26 mouse cellular contexts compared by ENCODE assay signal in the genomic region with DNA sequence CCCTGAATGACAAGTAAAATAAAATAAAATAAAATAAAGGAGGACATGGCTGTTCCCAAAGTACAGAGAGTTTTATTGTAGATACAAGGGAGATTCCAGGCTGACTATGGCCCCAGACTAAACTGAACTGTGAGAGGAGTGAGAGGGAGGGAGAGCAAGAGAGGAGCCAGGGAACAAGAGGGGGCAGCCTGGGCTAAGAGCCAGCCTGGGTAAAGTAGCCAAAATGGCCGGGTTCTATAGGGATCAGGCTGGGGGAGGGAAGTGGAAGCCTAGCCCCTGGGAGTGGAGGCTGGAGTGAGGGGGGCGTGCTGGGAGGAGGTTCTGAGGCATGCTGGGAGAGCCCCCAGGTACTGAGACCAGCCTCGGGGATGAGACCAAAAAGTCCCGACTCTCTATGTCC. TPM values are rescaled to one million over a fixed set of nuclear protein-coding genes. Genes with fewer than 3 reads are reported as not detected.
DNase-seq lines count a peak whose midpoint lies in the region; TF ChIP-seq lines count a peak whose summit lies in the region.
"Had no signal": no experiment of that assay in that cellular context is flagged by ENCODE, and none has a peak within 500 bp of the region (broad histone marks: within the 10 kb centered on the region; RNA-seq: fewer than 3 reads in every experiment).

No protein-coding gene starts in this region.

- H3K27ac ChIP-seq in cerebellum, adult 2 months (ENCODE audit: insufficient read depth, low read length), result no peak overlapping the region
- peak overlapping the region; percentile 71 for H3K27ac ChIP-seq in gastrocnemius, adult 2 months
- H3K27ac ChIP-seq: embryonic facial prominence, embryonic 12.5 days; forebrain, embryonic 10.5 days; forebrain, embryonic 15.5 days; hindbrain, embryonic 15.5 days; liver, embryonic 14.5 days; midbrain, embryonic 15.5 days; neural tube, embryonic 15.5 days had no signal

- intact Hi-C loops in gastrocnemius, adult 2 months (cut with DNase I), result loop anchor here (5.0 kb wide), 1 partner anchor 34 kb away; no protein-coding TSS in a partner anchor
- intact Hi-C loops in left cerebral cortex, postnatal 4 days (cut with DNase I), result no loop called here

- no peak for TF ChIP-seq CTCF in cerebellum, adult 2 months (IDR thresholded peaks at IDR 0.05; ENCODE audit: borderline replicate concordance, insufficient read depth, low read depth, low read length)
- no peak for TF ChIP-seq CTCF in gastrocnemius, adult 2 months (IDR thresholded peaks at IDR 0.05)

- 29% methylated on average over 4 of the region's 4 CpGs for WGBS in cerebellum, adult 2 months

- no peak for TF ChIP-seq POLR2A in cerebellum, adult 2 months (IDR thresholded peaks at IDR 0.05; ENCODE audit: borderline replicate concordance, insufficient read depth, low read length)

- DNase-seq in cerebellum, adult 2 months, result peak; percentile 30 to 44
- DNase-seq in cerebellum, postnatal 4 days (ENCODE audit: low spot score in 2 of 2), result no peak
- DNase-seq in gastrocnemius, adult 2 months, result no peak
- no peak for DNase-seq in gastrocnemius, postnatal 4 days (ENCODE audit: low spot score in 2 of 2)
- DNase-seq in left cerebral cortex, postnatal 4 days, result peak; percentile 16
- no peak for DNase-seq in left cerebral cortex, adult 9 months (ENCODE audit: low spot score in 2 of 2)
- no peak for DNase-seq in adipocyte (ENCODE audit: low spot score)
- DNase-seq: adrenal gland, postnatal 10 days; gastrocnemius, postnatal 36 days; heart, postnatal 10 days; kidney, adult 8-10 months; kidney, postnatal 4 days; liver; lung, adult 2 months; lung, postnatal 10 days; retina, postnatal 1 day; right cerebral cortex, postnatal 14 days; thymus, postnatal 14 days had no signal

- H3K4me1 ChIP-seq in cerebellum, adult 2 months (ENCODE audit: control insufficient read depth, insufficient read depth, low read length), result no peaks in the 10 kb centered on the region; the same call in 1 of the 2 replicates
- H3K4me1 ChIP-seq: embryonic facial prominence, embryonic 12.5 days; forebrain, embryonic 15.5 days; neural tube, embryonic 15.5 days had no signal

- no peaks in the 10 kb centered on the region for H3K27me3 ChIP-seq in cerebellum, adult 2 months (ENCODE audit: control insufficient read depth, insufficient read depth, low read length)
- H3K27me3 ChIP-seq: embryonic facial prominence, embryonic 12.5 days; forebrain, embryonic 15.5 days; stomach, embryonic 15.5 days had no signal

- H3K4me3 ChIP-seq in cerebellum, adult 2 months (replicated peaks; ENCODE audit: insufficient read depth, low read depth, low read length), result no peak overlapping the region
- no peak overlapping the region for H3K4me3 ChIP-seq in gastrocnemius, adult 2 months
- H3K4me3 ChIP-seq: embryonic facial prominence, embryonic 12.5 days; forebrain, embryonic 10.5 days; forebrain, embryonic 15.5 days; hindbrain, embryonic 15.5 days; midbrain, embryonic 15.5 days; neural tube, embryonic 15.5 days; stomach, embryonic 15.5 days had no signal

RNA-seq across cellular contexts. Expression of a gene that starts 37.2 kb away (rescaled TPM):
- polyA plus RNA-seq in cerebellum, adult 2 months (2012; rRNA removed), result 16.3 and 16.8 TPM in 2 replicates
- total RNA-seq in gastrocnemius, adult 2 months (2021), result 1 to 10 TPM; 2.8 to 8.4 TPM
- total RNA-seq in gastrocnemius, postnatal 4 days (2021), result 10 to 100 TPM; 11.9 to 12.3 TPM
- total RNA-seq in left cerebral cortex, postnatal 4 days (2021), result 10 to 100 TPM; 27.0 to 29.0 TPM

Comparison
In these comparisons a context has a peak if more than half of its experiments do, and no peak if none do; other contexts are left out.
1. DNase-seq: peak in cerebellum, adult 2 months (2 of 2) and left cerebral cortex, postnatal 4 days (single experiment); none in cerebellum, postnatal 4 days (0 of 2), gastrocnemius, adult 2 months (single experiment), gastrocnemius, postnatal 4 days (0 of 2), left cerebral cortex, adult 9 months (0 of 2) and adipocyte (single experiment).